Mouse (Mus musculus) hindbrain, embryonic 16.5 days (tissue): ENCODE results near the gene Stx8. TPM values are rescaled to one million over a fixed set of nuclear protein-coding genes. Genes with fewer than 3 reads are reported as not detected.

Experiments used
- ATAC-seq: fragments of 200-750 bp; cut with Nextera tagmentation; 2 replicates; pipeline ENCODE4 v1.8.0; 2017; ENCODE audit warnings: moderate TSS enrichment, moderate library complexity
- H3K27ac ChIP-seq: fragments of 300-500 bp; sonication (generic); 2 replicates; pipeline ENCODE4 v1.5.1; 2014; ENCODE audit warnings: low read depth, mild to moderate bottlenecking, control low read depth, low read length, moderate library complexity
- H3K27me3 ChIP-seq: fragments of 300-500 bp; sonication (generic); replicated peaks from 2 replicates; pipeline ENCODE4 v1.6.1; 2014; ENCODE audit warnings: low read length; ENCODE audit not compliant: control insufficient read depth, insufficient read depth
- H3K36me3 ChIP-seq: fragments of 300-500 bp; sonication (generic); 2 replicates; pipeline ENCODE4 v1.6.1; 2014; ENCODE audit warnings: mild to moderate bottlenecking, low read length, moderate library complexity, mixed read lengths; ENCODE audit not compliant: control insufficient read depth, insufficient read depth
- H3K4me1 ChIP-seq: fragments of 300-500 bp; sonication (generic); 2 replicates; pipeline ENCODE4 v1.6.1; 2014; ENCODE audit warnings: low read depth, low read length; ENCODE audit not compliant: control insufficient read depth, insufficient read depth
- H3K4me2 ChIP-seq: fragments of 300-500 bp; sonication (generic); 2 replicates; pipeline ENCODE4 v1.6.1; 2014; ENCODE audit warnings: mild to moderate bottlenecking, low read length, control low read depth, moderate library complexity
- H3K4me3 ChIP-seq: fragments of 300-500 bp; sonication (generic); 2 replicates; pipeline ENCODE4 v1.5.1; 2014; ENCODE audit warnings: mild to moderate bottlenecking, low read length, control low read depth, moderate library complexity
- H3K9ac ChIP-seq: fragments of 300-500 bp; sonication (generic); 2 replicates; pipeline ENCODE4 v1.6.1; 2014; ENCODE audit warnings: low read depth, mild to moderate bottlenecking, control low read depth, low read length, moderate library complexity
- H3K9me3 ChIP-seq: fragments of 300-500 bp; sonication (generic); 2 replicates; pipeline ENCODE4 v1.6.1; 2014; ENCODE audit warnings: mild to moderate bottlenecking, low read length, moderate library complexity; ENCODE audit not compliant: control insufficient read depth
- WGBS: fragments of 180-500 bp; shearing (Covaris S2); extraction: QIAGEN DNeasy Blood & Tissue Kit; methylation state at CpG from one replicate; pipeline ENCODE4 v1.1.7; 2014; 5-methylcytosine and 5-hydroxymethylcytosine counted together
- polyA plus RNA-seq: library from polyadenylated mRNA; unstranded; fragments of >200 nt; fragmentation: Nextera tagmentation; extraction: Ambion mirVana; gene quantifications from 2 replicates; pipeline ENCODE4 v1.2.1, GENCODE M21; 2015

Gene Stx8
- polyA plus RNA-seq, 1 experiment from 2014 or later, result 61.6 TPM

DNA sequence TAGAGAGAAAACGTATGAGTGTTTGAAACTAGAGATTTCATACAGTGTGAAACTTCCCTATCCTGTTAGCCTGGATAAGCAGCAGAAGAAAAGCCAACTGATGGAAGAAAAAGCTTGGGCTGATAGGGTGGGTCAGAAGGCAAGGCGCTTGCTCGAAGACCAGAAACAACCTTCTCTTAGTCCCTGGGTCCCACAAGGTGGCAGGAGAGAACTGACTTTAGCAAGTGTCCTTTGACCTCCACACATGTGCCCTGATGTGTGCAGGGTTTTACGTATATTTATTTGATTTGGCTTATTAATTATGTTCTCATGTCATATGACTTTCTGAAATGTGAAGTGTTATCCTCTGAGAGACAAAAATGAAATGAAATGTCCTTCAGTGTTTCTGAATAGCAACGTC is 60.6 kb downstream of the Stx8 start:
- no peak overlapping the region for H3K4me2 ChIP-seq
- H3K36me3 ChIP-seq, result no peaks in the 10 kb centered on the region
- H3K27ac ChIP-seq, result no peak overlapping the region
- no peak for ATAC-seq
- no peak overlapping the region for H3K4me3 ChIP-seq
- H3K27me3 ChIP-seq, result no peaks in the 10 kb centered on the region
- H3K9ac ChIP-seq, result no peak overlapping the region
- no peaks in the 10 kb centered on the region for H3K9me3 ChIP-seq
- WGBS, result 89% methylated on average over 5 of the region's 5 CpGs
- no peaks in the 10 kb centered on the region for H3K4me1 ChIP-seq

DNA sequence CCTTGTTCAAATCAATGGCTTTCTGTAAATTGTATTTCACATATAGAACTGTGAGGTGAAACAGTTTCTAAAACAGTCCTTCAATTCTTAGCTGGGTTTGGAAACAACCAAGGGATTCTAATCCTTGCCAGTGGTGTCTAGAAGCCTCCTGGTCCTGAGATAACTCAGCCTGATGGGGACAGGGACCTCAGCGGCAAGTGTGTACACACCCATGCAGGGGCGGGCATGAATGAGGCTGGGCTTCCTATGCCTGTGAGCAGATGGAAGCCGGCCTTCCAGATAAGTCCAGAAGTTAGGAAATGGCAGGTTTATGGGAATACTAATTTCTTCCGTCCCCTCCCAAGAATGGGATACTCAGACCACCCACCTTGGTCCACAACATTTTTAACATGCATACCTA is 63.1 kb downstream of the Stx8 start:
- Histone ChIP-seq H3K9ac (no peak overlapping the region), H3K27ac (no peak overlapping the region), H3K4me1 (no peaks in the 10 kb centered on the region), H3K27me3 (no peaks in the 10 kb centered on the region), H3K36me3 (no peaks in the 10 kb centered on the region), H3K4me2 (no peak overlapping the region), H3K4me3 (no peak overlapping the region), H3K9me3 (no peaks in the 10 kb centered on the region)
- ATAC-seq, result no peak
- 76% methylated on average over 4 of the region's 4 CpGs for WGBS

DNA sequence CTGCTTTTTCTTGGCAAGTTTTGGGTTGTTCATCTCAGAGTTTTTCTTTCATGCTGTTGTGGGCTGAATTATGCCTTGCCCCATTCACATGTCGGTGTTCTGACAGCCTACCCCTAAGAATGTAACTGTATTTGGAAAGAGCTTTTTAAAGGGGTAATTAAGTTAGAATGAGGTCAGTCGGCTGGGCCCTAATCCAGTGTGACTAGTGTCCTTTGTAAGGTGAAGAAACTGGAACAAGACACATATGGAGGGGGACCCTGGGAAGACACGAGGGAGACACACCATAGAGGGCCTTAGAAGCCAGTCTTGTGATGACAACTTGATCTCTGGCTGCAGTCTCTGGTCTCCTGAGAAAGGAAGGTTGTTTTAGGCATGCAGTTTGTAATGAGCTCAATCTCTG is 63.9 kb downstream of the Stx8 start:
- Histone ChIP-seq H3K4me1 (no peaks in the 10 kb centered on the region), H3K27me3 (no peaks in the 10 kb centered on the region), H3K4me2 (no peak overlapping the region), H3K27ac (no peak overlapping the region), H3K4me3 (no peak overlapping the region), H3K9me3 (no peaks in the 10 kb centered on the region), H3K9ac (no peak overlapping the region), H3K36me3 (no peaks in the 10 kb centered on the region)
- 10% methylated on average over 3 of the region's 3 CpGs for WGBS
- no peak for ATAC-seq

DNA sequence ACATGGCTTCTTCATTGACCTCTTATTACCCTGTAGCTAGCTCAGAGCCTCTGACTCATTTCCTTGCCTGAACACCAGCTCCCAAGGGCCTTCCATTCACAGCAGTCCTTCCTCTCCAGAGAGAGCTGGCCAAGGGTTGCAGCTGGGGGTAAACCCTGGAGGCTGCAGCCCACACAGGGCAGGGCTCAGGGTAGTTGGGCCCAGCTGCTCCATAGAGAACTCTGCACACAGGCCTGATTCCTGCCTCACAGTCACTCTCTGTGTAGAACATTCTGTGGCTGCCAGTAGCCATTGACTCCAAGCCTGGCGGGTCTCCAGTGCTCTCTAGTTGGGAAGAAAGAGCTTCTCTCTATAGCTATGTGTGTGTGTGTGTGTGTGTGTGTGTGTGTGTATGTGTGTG is 64.8 kb downstream of the Stx8 start:
- no peak overlapping the region for H3K4me3 ChIP-seq
- H3K9me3 ChIP-seq, result no peaks in the 10 kb centered on the region
- H3K27me3 ChIP-seq, result no peaks in the 10 kb centered on the region
- H3K27ac ChIP-seq, result no peak overlapping the region
- 100% methylated on average over 1 of the region's 1 CpGs for WGBS
- H3K4me2 ChIP-seq, result no peak overlapping the region
- peak; percentile 84 for ATAC-seq
- H3K4me1 ChIP-seq, result no peaks in the 10 kb centered on the region
- no peaks in the 10 kb centered on the region for H3K36me3 ChIP-seq
- H3K9ac ChIP-seq, result no peak overlapping the region

DNA sequence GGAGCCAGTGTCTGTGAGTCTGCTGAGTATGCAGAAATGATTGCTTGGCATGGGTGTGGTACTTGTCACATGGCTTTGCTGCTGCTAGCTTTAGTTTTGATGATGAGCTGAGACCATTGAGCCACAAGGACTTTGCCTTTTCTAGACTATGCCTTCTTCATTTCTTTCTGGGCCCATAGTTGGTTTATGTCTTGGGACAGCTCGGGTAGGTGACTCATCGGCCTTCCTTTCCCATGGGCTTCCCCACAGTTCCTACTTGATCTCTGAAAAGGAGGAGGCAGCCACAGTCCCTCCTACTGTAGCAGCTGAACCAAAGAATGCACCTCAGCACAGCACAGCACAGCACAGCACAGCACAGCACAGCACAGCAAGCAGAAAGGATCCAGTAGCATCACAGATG is 66.5 kb downstream of the Stx8 start:
- Histone ChIP-seq H3K9ac (no peak overlapping the region), H3K9me3 (no peaks in the 10 kb centered on the region), H3K4me2 (no peak overlapping the region), H3K27ac (no peak overlapping the region), H3K36me3 (no peaks in the 10 kb centered on the region), H3K4me1 (no peaks in the 10 kb centered on the region), H3K4me3 (no peak overlapping the region), H3K27me3 (no peaks in the 10 kb centered on the region)
- WGBS, result 90% methylated on average over 2 of the region's 2 CpGs
- no peak for ATAC-seq

DNA sequence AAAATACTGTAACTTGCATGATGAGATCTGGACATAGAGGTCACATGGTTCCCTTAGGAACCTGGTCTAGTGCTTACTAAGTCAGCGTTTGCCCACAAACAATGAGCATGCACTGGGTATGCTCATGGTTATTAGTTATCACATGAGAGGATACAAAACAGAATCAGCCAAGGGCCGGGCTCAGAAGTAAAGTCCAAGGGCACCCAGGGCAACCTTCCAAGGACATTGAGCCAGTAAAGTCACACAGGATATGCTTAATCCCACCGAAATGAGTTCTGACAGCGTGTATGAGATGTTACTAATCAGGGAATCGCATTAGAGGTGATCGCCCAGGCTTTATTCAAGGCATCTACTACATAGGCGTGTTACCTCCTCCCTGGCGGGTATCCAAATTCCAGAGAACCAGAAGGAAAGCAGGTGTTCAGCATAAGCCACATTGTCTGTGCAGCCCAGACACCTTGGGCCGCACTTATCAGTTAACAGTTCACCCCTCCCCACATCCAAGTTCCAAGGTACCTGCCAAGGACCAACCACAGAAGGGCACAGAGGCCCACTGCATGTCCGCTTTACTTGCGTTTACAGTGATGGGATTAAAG is 67.4 kb downstream of the Stx8 start:
- WGBS, result 83% methylated on average over 11 of the region's 11 CpGs
- no peaks in the 10 kb centered on the region for H3K36me3 ChIP-seq
- no peak overlapping the region for H3K27ac ChIP-seq
- no peak overlapping the region for H3K9ac ChIP-seq
- no peaks in the 10 kb centered on the region for H3K4me1 ChIP-seq
- no peaks in the 10 kb centered on the region for H3K9me3 ChIP-seq
- H3K4me2 ChIP-seq, result no peak overlapping the region
- no peaks in the 10 kb centered on the region for H3K27me3 ChIP-seq
- H3K4me3 ChIP-seq, result no peak overlapping the region
- no peak for ATAC-seq

DNA sequence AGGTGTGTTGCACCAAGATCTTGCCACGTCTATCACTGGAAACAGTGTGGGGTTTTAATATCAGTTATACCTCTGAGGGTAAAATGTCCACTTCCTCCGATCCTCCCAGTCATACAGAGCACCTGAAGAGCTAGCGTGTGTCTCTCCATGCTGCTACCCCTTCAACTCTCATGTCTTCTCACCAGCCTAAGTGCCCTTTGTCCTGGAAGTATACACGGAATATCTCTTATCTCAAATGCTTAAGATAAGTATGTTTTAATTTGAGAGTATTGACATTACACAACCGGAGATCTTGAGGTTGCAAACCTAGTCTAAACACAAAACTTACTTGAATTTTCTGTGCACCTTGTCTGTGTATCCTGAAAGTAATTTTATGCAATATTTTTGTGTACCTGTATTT is 68.4 kb downstream of the Stx8 start:
- H3K4me2 ChIP-seq, result no peak overlapping the region
- no peaks in the 10 kb centered on the region for H3K36me3 ChIP-seq
- WGBS, result 94% methylated on average over 5 of the region's 5 CpGs
- H3K4me1 ChIP-seq, result no peaks in the 10 kb centered on the region
- H3K27me3 ChIP-seq, result no peaks in the 10 kb centered on the region
- no peak overlapping the region for H3K4me3 ChIP-seq
- no peak overlapping the region for H3K27ac ChIP-seq
- H3K9ac ChIP-seq, result no peak overlapping the region
- no peaks in the 10 kb centered on the region for H3K9me3 ChIP-seq
- ATAC-seq, result no peak

DNA sequence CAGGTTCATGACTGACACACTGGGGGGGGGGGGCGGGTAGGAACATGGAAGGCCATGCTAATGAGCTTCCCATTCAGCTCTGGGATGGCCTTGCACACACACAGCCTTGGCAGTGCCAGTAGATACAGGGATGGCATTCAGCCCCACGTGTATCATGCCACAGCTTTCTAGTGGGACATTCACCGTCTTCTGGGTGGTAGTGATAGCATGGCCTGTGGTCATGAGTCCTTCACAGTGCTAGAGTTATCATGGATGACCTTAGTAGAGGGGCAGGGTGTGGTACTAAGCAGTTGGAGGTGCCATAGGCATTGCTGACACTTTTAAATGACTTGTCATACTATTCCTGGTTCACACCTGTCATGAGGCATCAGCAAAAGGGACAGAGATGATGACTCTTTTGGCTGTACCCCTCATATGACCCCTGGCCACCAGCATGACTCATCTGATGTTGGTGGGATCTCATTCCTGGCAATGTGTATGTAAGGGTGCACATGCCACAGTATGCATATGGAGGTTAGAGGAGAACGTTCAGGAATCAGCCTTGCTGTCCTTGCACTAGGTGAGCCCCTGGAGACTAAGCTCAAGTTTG is 69.4 kb downstream of the Stx8 start:
- Histone ChIP-seq H3K36me3 (no peaks in the 10 kb centered on the region), H3K4me3 (no peak overlapping the region), H3K27ac (no peak overlapping the region), H3K4me1 (no peaks in the 10 kb centered on the region), H3K4me2 (no peak overlapping the region), H3K27me3 (no peaks in the 10 kb centered on the region), H3K9ac (no peak overlapping the region), H3K9me3 (no peaks in the 10 kb centered on the region)
- 88% methylated on average over 4 of the region's 4 CpGs for WGBS
- ATAC-seq, result no peak

DNA sequence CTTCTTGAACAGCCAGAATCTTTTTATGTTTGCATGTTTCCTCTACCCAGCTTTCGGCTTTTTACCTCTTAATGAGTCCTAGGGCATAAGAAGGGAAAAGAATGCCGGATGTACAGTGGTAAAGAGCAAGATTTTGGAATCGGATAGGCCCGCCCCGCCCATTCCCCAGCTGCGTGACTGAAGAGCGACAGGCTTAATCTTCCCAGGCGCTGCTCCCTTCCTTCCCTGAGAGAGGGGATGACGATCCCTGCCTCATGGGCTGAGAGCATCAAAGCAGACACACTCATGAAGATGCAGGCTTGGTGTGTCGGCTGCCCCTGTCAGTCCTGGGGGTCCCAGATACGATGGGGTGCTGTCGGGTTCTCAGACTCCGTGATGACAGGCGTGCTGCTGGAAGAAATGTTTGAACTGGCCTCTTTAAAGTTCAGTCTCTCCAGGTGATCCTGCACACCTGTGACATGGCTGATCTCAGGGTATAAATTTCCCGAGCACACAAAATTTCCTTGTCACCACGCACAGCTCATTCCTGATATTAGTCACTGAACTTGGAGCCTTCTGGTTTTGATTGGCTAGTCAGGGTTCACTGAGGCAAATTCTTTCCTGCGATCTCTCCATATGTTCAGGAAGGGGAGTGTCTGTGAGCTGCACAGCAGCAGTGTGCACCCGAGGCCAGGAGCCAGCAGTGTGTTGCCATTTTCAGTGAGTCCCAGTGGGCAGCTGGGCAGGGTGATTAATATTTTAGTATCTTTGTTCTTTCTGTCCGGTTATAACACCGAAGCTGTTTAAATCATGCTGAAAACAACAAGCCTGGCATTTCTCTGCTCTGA is 70.4 kb downstream of the Stx8 start:
- Histone ChIP-seq H3K4me2 (no peak overlapping the region), H3K27ac (no peak overlapping the region), H3K27me3 (no peaks in the 10 kb centered on the region), H3K4me3 (no peak overlapping the region), H3K36me3 (no peaks in the 10 kb centered on the region), H3K9ac (no peak overlapping the region), H3K9me3 (no peaks in the 10 kb centered on the region), H3K4me1 (no peaks in the 10 kb centered on the region)
- no peak for ATAC-seq
- WGBS, result 71% methylated on average over 20 of the region's 20 CpGs
